Mouse (Mus musculus): ENCODE results near the gene Hoxd8. TPM values are rescaled to one million over a fixed set of nuclear protein-coding genes. Genes with fewer than 3 reads are reported as not detected.

Gene Hoxd8
- total RNA-seq, 1 experiment from 2014 or later: not detected

DNA sequence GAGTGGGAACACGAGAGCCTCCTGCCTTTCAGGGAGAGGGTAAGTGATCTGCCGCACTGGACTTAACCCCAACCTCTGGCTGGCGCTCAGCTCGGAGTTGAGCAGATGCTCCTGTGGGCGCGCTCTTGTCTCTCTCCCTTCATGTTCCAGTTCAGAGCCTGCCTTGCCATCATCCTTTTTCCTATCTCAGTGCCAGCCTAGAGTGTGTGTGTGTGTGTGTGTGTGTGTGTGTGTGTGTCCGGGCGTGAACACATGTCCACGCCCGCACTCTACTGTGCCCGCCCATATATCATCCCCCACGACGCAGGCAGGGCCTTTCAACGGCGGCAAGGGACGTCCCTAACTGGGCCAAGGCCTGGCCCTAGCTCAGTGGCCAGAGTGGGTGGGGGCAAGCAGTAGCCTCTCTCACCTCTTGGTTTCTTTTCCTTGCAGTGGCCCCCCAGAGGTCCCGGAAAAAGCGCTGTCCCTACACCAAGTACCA, 20.9 kb upstream of the Hoxd8 start:
- no peak for ATAC-seq (replicated peaks; ENCODE audit: low read depth, poor library complexity, severe bottlenecking)

DNA sequence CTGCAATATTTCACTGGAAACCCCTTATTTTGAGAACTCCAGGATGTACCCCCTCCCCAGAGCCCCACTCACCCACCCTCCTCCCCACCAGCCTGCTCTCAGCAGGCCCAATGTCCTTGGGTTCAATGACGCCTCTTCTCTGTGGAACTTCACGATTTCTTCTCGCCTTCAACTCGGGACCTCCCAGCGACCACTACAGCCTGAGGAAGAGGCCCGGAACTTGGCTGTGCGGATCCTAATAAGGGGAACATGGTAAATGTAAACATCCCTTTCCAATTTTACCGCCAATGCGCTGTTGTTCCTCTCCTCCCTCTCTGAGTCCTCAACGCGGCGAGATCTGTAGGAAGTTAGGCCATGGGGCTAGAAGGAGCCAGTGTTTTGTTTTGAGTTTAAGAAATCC, 20.3 kb upstream of the Hoxd8 start:
- no peak for ATAC-seq (replicated peaks; ENCODE audit: low read depth, poor library complexity, severe bottlenecking)

DNA sequence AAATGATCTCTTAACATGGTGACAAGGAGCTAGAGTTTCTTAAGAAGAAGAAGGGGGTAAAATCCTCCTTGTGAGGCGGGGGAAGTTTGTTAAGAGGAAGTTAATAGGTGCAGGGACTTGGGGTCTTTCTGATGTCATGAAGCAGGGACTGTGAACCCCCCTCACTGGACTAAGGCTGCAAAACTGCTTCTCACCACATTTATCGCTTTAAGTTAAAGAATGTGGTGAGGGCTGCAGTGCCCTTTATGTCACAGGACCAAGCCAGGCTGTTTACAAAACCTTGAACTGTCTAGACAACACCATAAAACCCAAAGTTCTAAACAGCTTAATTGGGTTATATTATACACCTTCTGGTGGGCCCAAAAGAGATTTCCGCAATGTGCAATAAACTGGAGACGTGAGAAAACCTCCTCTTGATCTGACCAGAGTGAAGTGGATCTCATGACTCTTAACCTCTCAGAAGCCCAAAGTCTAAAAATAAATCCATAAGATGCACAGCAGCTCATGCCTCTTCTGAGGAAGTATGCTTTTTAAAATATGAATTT, 19.3 kb upstream of the Hoxd8 start:
- no peak for ATAC-seq (replicated peaks; ENCODE audit: low read depth, poor library complexity, severe bottlenecking)

DNA sequence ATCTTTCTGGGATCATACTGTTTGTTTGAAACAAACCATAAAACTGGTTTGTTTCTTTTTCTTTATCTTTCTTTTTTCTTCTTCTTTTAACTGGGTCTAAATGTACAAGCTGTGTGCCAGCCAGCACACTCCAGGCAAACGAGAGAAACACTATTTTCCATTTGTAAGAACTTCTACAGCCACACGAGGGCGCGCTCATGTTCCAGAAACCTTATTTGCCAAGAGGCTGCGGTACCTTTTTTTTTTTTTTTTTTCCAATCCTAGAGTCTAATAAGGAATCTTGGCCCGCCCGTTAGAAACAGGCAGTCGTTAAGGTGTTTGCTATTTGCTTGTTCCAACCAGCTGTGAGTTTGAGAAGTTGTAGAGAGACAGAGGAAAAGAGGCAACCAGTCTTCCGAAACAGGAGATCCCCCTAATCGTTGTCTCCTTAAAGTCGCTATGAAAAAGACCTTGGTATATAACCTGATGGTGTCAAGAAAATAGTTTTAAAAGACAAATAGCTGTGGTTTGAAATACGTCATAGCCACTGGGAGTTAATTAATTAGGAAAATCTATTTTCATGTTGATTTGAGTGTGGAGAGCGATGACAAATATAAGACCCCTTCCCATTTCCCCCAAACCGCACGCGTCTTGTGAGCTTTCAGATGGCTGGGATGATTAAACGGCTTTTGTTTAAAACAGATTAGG, 18.0 kb upstream of the Hoxd8 start:
- ATAC-seq (replicated peaks; ENCODE audit: low read depth, poor library complexity, severe bottlenecking): 0 out of 2 replicates have a peak, but pooled peaks have one; percentile 51

DNA sequence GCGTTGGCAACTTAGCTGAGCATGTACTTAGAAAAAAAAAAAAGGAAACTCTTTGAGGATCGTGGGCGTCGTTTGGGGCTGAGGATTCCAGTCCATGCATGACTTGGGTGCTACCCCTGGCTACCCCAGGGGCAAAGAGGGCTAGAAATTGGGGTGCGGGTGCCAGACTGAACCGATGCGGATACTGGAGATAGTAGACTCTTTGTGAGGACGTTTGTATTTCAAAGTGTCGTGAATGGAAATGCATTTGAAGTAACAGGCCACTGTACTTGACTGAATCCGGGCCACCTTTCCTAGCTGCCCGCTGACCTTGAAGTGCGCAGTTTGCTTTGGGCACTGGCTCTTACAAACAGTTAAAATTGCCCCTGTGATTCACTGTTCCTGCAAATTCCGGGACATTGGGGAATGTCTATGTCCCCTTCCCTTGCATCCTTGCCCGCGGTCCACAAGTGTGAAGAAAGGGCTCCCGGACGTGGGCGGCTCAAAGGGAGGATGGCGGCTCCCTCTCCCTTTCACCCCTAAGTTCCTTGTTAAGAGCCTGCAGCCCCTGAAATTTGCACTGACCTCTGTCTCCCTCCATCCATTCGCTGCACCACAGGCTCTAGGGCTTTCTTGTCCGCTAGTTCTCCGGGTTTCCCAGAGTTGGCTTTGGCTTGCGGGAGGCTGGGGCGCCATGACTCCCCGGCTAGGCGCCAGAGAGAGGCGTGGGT, 17.3 kb upstream of the Hoxd8 start:
- no peak for ATAC-seq (replicated peaks; ENCODE audit: low read depth, poor library complexity, severe bottlenecking)

DNA sequence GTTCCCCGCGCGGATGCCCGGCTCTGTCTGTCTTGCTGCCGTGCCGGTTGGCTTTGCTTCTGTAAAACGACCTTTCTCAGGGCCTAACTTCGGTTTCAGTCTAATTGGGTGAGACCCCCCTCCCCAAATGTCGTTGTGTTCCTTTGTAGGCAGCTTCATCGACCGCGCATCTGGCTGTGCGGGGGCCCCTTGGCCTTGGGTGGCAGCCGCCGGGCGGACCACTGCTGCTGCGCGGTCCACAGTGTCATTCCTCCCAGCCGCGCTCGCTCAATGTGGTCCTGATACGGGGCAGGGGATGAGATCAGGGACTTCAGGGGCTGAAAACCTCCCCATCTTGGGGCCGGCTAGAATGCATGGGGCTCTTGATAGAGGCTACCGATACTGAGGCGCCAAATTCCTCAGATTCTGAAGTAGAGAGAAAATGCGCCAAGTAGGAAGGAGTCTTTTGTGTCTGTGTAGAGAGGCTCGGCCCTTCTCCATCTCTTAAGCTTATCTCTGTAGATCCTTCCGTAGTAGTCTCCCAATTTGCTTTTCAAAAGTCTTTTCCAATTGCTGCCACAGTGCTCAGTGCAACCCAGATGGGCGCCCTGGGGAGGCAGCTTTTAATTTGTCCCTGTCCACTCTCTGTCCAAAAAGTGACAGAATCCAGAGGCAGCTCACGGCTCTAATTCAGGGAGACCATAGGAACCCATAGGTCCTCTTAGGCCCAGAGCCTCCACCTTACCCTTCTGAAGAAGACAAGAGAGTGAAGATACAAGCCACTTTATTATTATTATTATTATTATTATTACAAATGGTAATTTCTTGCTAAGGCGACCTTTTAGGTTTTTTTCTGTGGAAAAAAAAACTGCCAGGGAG, 16.5 kb upstream of the Hoxd8 start:
- no peak for ATAC-seq (replicated peaks; ENCODE audit: low read depth, poor library complexity, severe bottlenecking)

DNA sequence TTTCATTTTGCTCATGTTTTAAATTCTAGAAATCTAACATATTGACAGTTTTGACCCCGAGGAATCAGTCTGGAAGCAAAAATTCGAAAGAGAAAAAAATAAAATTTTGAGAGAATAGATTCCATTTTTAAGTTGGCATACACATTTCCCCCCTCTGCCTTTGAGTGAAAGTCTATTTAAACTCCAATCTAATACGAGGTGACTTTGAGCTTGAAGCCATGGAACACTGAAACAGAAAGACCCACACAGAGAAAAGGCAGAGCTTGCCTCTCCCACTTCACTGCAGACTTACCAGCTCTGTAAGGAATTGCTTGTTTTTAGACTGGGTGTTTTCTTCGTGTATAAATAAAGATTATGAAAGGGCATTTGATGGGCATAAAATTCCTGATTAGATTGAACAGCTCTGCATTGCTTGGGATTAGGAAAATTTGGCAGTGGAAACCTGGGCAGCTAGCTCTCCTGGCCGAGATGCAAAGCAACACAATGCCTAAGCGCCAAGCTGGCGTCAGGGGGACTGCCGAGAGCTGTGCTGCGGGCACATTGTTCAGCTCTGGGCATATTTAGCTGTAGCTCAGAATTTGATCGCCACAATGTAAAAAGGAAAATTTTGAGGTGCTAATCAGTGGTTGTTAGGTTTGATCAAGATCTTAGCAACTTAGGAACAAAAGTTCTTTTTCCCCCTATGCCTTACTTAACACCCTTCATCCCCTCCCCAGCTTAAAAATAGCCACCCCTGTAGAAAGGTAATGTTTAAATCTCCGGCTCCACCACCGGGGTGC, 15.4 kb upstream of the Hoxd8 start:
- no peak for ATAC-seq (replicated peaks; ENCODE audit: low read depth, poor library complexity, severe bottlenecking)

DNA sequence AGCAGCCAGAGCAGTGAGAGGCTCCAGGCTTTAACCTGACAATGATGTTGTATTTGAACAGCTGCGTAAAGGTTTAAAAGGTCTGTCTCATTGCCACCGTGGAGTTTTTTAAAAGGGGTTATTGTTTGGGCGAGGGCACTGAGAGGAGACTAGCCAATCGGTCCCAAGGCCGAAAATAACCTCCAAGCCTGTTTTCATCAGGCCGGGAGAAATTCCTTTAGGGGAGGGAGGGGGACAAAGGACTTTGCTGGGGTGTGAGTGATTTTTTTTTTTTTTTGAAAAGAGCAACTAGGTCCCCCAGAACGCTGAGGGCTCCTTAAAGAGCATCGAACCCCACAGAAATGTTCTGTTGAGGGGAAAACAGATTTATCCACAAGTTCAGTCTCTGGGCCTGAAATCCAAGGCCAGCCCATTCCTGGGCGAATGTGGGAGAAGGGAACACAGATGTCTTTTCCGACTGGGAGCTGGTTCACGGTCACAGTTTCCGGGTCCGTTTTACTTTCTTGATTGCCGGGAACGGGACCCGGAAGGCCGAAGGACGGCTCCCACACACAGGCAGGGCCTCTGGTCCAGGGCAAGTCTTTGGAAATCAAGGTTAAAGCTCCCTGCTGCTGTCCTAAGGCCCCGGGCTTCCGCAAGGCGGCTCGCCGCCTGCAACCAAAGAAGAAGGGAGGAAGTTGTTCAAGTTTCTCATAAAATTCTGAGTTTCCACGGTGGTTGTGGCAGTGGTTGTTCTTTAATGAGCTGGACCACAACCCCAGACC, 14.7 kb upstream of the Hoxd8 start:
- peak; percentile 48 for ATAC-seq (replicated peaks; ENCODE audit: low read depth, poor library complexity, severe bottlenecking)

DNA sequence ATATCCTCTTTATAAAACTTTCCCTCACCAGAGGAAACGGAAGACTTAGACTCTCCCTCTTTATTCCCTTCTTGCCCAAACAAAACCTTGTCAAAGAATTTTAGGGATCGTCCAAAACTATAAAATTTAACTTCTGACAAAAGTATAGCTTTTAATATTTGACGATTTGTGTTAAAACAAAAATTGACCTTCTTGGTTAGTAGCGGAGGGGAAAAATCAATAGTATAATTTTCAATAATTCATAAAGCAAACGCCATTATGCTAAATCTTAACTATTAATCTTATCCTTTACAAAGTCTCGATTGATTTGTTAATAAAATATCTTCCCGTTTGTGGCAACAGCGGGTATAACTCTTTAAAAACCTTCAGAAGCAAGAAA, 14.1 kb upstream of the Hoxd8 start:
- ATAC-seq (replicated peaks; ENCODE audit: low read depth, poor library complexity, severe bottlenecking): no peak

DNA sequence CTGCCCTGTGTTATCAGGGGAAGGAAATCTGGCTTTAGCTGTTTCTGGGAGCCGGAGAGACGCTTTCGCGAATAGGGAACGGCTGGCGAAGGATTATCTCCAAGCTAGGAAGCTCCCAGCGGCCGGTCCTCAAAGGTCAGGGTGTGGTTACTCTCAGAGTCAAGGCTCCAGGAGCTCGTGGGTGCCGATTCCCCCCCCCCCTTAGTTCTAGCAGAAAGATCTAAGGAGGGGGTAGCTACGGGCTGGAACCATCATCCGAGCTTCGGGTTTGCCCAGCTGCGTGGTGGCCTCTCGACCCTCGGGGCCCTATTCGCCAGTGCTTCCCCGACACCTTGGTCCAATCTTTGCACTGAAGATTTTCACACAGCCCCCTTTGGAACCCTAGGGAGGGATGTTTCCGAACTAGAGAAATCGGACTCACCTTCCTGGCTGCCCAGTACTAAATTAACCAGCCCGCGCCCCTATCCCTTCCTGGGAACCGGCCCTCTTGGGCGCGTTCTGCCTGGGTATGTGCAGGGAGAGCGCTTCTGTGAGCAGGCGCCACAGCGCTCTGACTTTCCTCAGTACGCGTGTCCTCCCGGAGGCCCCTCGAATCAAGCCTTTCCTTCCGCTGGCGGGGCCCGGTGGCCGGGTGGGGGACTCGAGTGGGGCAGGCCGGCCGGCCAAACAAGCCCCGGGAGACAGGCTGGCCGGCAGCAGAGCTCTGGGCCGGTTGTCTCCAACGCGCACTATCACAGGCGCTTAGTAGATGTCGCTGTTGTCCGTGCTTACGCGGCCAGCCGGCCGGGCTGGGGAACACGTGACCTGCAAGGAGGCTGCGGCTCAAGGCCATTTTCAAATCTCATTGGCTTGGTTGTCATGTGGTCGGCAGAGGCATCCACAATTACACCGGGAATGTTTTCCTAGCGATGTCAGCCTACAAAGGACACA, 13.1 kb upstream of the Hoxd8 start, which contains the start of gene Hoxd10:
Gene Hoxd10, plus strand, starts transcription at position 903 of the 930 bp plus-strand sequence.
- ATAC-seq (replicated peaks; ENCODE audit: low read depth, poor library complexity, severe bottlenecking): no peak

DNA sequence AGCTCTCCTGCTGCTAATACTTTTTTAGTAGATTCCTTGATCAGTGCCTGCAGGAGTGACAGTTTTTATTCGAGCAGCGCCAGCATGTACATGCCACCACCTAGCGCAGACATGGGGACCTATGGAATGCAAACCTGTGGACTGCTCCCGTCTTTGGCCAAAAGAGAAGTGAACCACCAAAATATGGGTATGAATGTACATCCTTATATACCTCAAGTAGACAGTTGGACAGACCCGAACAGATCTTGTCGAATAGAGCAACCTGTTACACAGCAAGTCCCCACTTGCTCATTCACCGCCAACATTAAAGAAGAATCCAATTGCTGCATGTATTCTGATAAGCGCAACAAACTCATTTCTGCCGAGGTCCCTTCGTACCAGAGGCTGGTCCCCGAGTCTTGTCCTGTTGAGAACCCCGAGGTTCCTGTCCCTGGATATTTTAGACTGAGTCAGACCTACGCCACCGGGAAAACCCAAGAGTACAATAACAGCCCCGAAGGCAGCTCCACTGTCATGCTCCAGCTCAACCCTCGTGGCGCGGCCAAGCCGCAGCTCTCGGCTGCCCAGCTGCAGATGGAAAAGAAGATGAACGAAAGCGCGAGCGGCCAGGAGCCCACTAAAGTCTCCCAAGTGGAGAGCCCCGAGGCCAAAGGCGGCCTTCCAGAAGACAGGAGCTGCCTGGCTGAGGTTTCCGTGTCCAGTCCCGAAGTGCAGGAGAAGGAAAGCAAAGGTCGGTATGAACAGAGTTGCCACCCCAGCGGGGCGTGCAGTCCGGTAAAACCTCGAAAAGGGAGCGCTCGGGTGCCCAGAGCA, 12.2 kb upstream of the Hoxd8 start:
- no peak for ATAC-seq (replicated peaks; ENCODE audit: low read depth, poor library complexity, severe bottlenecking)

DNA sequence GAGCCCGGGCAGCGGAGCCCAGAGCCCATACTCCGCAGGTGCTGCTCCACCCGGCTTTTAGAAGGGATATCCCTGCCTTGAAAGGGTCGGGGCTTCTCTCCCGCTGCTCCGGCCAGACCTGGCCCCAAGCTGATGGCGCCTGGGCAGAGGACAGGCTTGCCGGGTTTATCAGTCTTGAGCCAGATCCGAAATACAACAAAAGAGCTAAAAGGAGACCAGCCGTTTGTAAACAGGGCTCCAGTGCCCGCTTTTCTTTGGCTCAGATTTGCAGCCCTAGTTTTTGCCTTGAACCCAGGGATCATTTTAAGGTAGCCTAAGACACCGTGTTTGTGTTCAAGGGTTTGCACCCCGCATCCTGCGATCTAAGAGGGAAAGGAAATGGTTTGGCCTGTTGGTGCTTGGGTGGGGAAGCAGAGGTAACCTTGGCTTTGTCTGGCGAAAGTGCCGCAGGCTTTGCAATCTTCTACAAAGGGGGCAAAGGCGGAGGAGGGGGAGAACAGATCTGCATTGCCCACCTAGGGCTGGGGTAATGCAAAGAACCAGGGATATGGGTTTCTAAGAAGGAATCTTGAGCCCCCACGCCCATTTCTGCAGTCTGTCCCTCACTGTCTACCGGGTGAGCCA, 11.5 kb upstream of the Hoxd8 start:
- ATAC-seq (replicated peaks; ENCODE audit: low read depth, poor library complexity, severe bottlenecking): no peak

DNA sequence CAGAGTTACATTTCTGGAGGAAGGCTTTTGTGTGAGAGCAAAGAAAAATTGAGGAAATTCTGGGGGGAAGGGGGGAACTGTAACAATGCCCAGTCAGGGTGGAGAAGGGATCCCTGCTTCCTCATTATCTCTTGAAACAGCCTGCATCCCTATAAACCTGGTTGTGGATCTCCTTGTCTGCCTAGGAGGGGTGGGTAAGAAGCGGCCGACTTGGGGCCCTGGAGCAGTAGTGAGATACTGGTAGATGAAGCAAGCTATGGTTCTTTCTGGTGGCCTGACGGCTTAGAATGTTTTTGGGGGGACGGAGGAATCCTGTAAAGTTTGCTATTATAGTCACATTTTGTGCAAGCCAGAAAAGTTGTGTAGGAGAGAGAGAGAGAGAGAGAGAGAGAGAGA, 11.0 kb upstream of the Hoxd8 start:
- no peak for ATAC-seq (replicated peaks; ENCODE audit: low read depth, poor library complexity, severe bottlenecking)

DNA sequence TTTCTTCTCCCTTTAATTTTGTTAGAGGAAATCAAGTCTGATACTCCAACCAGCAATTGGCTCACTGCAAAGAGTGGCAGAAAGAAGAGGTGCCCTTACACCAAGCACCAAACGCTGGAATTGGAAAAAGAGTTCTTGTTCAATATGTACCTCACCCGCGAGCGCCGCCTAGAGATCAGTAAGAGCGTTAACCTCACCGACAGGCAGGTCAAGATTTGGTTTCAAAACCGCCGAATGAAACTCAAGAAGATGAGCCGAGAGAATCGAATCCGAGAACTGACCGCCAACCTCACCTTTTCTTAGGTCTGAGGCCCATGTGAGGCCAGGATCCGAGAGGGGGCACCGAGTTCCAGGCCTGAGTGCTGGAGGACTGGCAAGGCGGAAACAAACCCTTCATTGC, 10.3 kb upstream of the Hoxd8 start:
- no peak for ATAC-seq (replicated peaks; ENCODE audit: low read depth, poor library complexity, severe bottlenecking)

DNA sequence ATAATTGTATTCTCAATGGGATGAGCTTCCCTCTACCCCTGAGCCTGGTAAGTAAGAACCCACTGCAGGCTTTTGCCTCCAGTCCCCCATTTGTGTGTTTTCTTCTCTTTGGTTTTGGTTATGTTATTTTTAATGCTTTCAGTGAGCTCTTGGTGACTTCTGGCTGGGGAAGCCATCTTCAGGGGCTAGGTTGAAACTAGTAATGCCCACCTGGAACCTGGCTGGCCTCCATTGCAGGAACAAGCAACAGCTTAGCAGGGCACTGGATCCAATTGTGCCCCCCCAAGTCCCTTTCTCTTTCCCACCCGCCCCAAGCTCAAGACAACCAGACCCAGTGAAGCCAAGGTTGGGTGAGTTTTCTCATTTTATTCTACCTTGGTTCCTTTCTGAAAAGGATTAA, 9.0 kb upstream of the Hoxd8 start:
- no peak for ATAC-seq (replicated peaks; ENCODE audit: low read depth, poor library complexity, severe bottlenecking)

DNA sequence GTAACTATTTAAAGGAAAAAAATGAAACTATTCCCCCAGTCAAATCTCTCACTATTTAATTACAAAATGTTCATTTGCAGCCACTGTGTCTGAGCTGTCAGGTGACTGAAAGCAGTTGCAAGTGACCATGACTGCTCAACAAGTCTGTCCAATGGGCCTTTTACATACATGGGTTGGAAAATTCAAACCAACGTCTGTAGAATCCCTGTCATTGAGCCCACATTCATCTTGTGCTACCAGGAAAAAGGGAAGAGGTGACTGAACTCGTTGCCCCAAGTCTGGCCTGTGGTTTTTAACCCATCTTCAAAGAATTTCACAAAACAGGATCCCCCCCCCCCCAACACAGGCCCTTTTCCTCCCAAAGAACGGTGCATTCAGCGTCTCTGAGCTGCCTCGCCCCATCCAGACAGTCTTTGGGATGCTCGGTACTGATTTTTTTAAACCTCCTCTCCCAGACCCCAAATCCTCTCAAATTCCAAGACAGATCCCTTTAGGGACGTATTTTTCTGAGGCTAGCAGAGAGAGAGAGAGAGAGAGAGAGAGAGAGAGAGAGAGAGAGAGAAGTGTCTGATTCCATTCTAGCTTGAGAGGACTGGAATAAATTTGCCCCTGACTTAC, 8.5 kb upstream of the Hoxd8 start:
- no peak for ATAC-seq (replicated peaks; ENCODE audit: low read depth, poor library complexity, severe bottlenecking)
